Mouse (Mus musculus): ENCODE results near the gene Lrrc36.

Lrrc36 gene

DNA sequence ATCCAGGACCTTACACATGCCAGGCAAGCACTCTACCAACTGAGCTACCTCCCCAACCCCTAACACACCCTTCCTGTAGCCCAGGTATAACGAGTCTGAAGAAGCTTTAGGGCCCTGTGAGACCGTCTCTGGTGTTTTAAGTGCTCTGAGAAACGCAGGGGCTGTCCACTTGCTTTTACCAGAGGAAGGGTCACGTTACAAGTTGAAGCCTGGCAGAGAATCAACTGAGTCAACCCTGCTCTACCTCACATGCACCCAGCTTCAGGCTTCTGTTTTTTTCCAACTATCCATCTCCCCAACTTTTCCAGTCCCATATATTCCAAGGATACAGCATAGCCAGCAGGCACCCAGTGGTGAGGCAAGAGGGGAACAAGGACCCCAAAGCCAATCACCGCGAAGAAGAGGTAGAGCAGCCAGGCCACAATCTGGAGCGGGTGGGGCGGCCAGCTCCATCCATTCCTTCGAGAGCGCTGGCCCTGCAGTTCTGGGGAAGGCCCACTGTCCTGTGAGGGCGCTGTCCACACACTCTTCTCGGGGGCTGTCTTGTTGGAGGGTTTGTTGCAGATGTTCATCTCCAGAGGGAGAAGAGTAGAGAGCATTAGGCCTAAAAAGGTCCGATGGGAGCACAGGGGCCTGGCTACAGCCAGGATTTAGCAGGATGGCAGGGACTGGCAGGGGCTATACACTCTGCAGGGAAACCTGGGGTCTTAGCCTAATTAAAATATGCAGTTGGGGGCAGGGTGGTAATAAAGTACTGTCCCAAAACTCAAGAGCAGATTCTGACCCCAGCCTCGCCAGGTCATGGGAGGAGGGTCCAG lies 70.0 kb downstream of the Lrrc36 start:
- no peak for DNase-seq (ENCODE audit: low spot score)

DNA sequence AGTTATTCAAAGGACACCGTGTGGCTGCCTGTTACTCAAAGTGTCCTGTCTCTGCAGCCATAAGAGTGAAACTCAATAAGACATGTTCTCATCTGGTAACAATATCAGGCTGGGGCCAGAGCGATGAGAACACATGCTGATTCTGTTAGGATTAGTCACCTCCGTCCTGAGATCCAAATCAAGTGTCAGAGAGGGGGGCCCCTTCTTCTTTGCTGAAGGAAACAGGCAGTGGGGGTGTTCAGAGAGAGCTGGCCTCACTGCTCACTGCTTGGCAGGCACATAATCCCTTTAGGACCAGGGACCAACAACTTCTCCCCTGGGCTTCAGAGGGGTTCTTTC lies 70.6 kb downstream of the Lrrc36 start:
- no peak for DNase-seq (ENCODE audit: low spot score)

- DNase-seq (ENCODE audit: low spot score), result no peak
These were observed 71.0 kb downstream of the Lrrc36 start for GRCm38 (mm10) chr8:105484392-105484791.

DNA sequence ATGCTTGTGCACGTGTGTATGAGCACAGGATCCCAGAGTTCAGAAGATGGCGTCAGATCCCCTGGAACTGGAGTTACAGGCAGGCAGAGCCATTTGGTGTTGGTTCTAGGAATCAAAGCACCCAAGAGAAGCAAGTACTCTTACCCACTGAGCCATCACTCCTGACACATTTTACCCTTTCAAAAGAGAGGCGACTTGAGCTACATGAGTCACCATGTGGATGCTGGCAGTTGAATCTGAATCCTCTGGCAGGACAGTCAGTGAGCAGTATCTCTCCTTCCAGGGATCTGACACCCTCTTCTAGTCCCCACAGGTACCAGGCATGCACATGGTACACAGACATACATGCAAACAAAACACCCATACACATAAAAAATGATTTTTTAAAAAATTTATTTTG lies 74.7 kb downstream of the Lrrc36 start:
- no peak for DNase-seq (ENCODE audit: low spot score)

GRCm38 (mm10) chr8:105489281-105489680 lies 75.9 kb downstream of the Lrrc36 start:
- no peak for DNase-seq (ENCODE audit: low spot score)

GRCm38 (mm10) chr8:105493495-105493894 lies 80.1 kb downstream of the Lrrc36 start:
- DNase-seq (ENCODE audit: low spot score), result no peak

- DNase-seq (ENCODE audit: low spot score), result no peak
These were observed 81.2 kb downstream of the Lrrc36 start for GRCm38 (mm10) chr8:105494566-105494965.

GRCm38 (mm10) chr8:105495350-105496302 lies 82.3 kb downstream of the Lrrc36 start:
- DNase-seq (ENCODE audit: low spot score), result no peak

- peak; percentile 70 for DNase-seq (ENCODE audit: low spot score)
These were observed 83.2 kb downstream of the Lrrc36 start, which contains the start of gene Zdhhc1 for GRCm38 (mm10) chr8:105496439-105497180. Zdhhc1 (minus strand) TSS chr8:105496902.

GRCm38 (mm10) chr8:105499787-105500186 lies 86.4 kb downstream of the Lrrc36 start:
- DNase-seq (ENCODE audit: low spot score), result no peak

- DNase-seq (ENCODE audit: low spot score), result no peak
These were observed 91.2 kb downstream of the Lrrc36 start for GRCm38 (mm10) chr8:105504617-105505016.

GRCm38 (mm10) chr8:105506977-105507376 lies 93.6 kb downstream of the Lrrc36 start:
- DNase-seq (ENCODE audit: low spot score), result no peak

GRCm38 (mm10) chr8:105508758-105509157 lies 95.4 kb downstream of the Lrrc36 start:
- no peak for DNase-seq (ENCODE audit: low spot score)

- no peak for DNase-seq (ENCODE audit: low spot score)
These were observed 96.8 kb downstream of the Lrrc36 start for GRCm38 (mm10) chr8:105509997-105510735.
